Mouse (Mus musculus): ENCODE data around the gene 7420426K07Rik.

7420426K07Rik gene

GRCm38 (mm10) chr9:98902819-98903218, at the start of gene 7420426K07Rik:
Gene 7420426K07Rik, plus strand, starts transcription at chr9:98903119.
- no peak for DNase-seq (ENCODE audit: low spot score)

GRCm38 (mm10) chr9:98856210-98856609, 46.7 kb upstream of the 7420426K07Rik start, which contains the start of gene Prr23a2:
Gene Prr23a2, plus strand, starts transcription at chr9:98856494.
- no peak for DNase-seq (ENCODE audit: low spot score)

GRCm38 (mm10) chr9:98863463-98863862, 39.5 kb upstream of the 7420426K07Rik start:
- no peak for DNase-seq (ENCODE audit: low spot score)

- DNase-seq (ENCODE audit: low spot score) = no peak
These were observed 38.3 kb upstream of the 7420426K07Rik start, which contains the start of gene Prr23a3 for GRCm38 (mm10) chr9:98864571-98864970. Gene Prr23a3, plus strand, starts transcription at chr9:98864767.

GRCm38 (mm10) chr9:98901486-98901885, 1.4 kb upstream of the 7420426K07Rik start:
- no peak for DNase-seq (ENCODE audit: low spot score)

GRCm38 (mm10) chr9:98920629-98921523, 18.0 kb downstream of the 7420426K07Rik start:
- no peak for DNase-seq (ENCODE audit: low spot score)

- no peak for DNase-seq (ENCODE audit: low spot score)
These were observed 20.2 kb downstream of the 7420426K07Rik start for GRCm38 (mm10) chr9:98923119-98923518.

GRCm38 (mm10) chr9:98924183-98924582, 21.3 kb downstream of the 7420426K07Rik start:
- DNase-seq (ENCODE audit: low spot score) = no peak

- DNase-seq (ENCODE audit: low spot score) = no peak
These were observed 26.6 kb downstream of the 7420426K07Rik start for GRCm38 (mm10) chr9:98929496-98929895.

GRCm38 (mm10) chr9:98932931-98933330, 30.0 kb downstream of the 7420426K07Rik start:
- DNase-seq (ENCODE audit: low spot score) = no peak

- DNase-seq (ENCODE audit: low spot score) = no peak
These were observed 32.4 kb downstream of the 7420426K07Rik start for GRCm38 (mm10) chr9:98935190-98935909.

- DNase-seq (ENCODE audit: low spot score) = no peak
These were observed 36.4 kb downstream of the 7420426K07Rik start for GRCm38 (mm10) chr9:98939290-98939689.

- DNase-seq (ENCODE audit: low spot score) = no peak
These were observed 49.5 kb downstream of the 7420426K07Rik start for GRCm38 (mm10) chr9:98952171-98953050.

- no peak for DNase-seq (ENCODE audit: low spot score)
These were observed 50.4 kb downstream of the 7420426K07Rik start for GRCm38 (mm10) chr9:98953291-98953690.

GRCm38 (mm10) chr9:98953830-98954229, 50.9 kb downstream of the 7420426K07Rik start:
- no peak for DNase-seq (ENCODE audit: low spot score)
